Mouse (Mus musculus) layer of hippocampus, postnatal 36 days (tissue): ENCODE data around the gene Acad11. TPM values are rescaled to one million over a fixed set of nuclear protein-coding genes. Genes with fewer than 3 reads are reported as not detected.

ENCODE experiments used
- DNase-seq, 2 experiments: peaks; one replicate each; pipeline ENCODE4 v3.0.0; 2022
- total RNA-seq, 2 experiments: library from RNA; stranded (reverse); gene quantifications; 2 replicates each; pipeline ENCODE4 v1.2.3; 2021

Acad11 gene
- 10 to 100 TPM; 21.1 to 24.8 TPM for total RNA-seq

- peak; percentile 83 to 87 for DNase-seq
Measured at GRCm38 (mm10) chr9:104063244-104063961, at the start of gene Acad11. TSS of gene Acad11 (plus strand) at chr9:104063377.

GRCm38 (mm10) chr9:104014526-104014925, 48.7 kb upstream of the Acad11 start:
- no peak for DNase-seq

- DNase-seq: no peak
Measured at GRCm38 (mm10) chr9:104021026-104021425, 42.2 kb upstream of the Acad11 start.

- no peak for DNase-seq
Measured at GRCm38 (mm10) chr9:104027186-104027585, 36.0 kb upstream of the Acad11 start.

- DNase-seq: no peak
Measured at GRCm38 (mm10) chr9:104029861-104030260, 33.3 kb upstream of the Acad11 start.

GRCm38 (mm10) chr9:104034231-104034630, 28.9 kb upstream of the Acad11 start:
- no peak for DNase-seq

- no peak for DNase-seq
Measured at GRCm38 (mm10) chr9:104034718-104035117, 28.5 kb upstream of the Acad11 start.

GRCm38 (mm10) chr9:104035261-104036015, 27.7 kb upstream of the Acad11 start:
- peak; percentile 67 to 71 for DNase-seq

GRCm38 (mm10) chr9:104038266-104038665, 24.9 kb upstream of the Acad11 start:
- no peak for DNase-seq

- DNase-seq: no peak
Measured at GRCm38 (mm10) chr9:104039031-104039695, 24.0 kb upstream of the Acad11 start.

GRCm38 (mm10) chr9:104039742-104040141, 23.4 kb upstream of the Acad11 start:
- DNase-seq: no peak

GRCm38 (mm10) chr9:104040362-104040761, 22.8 kb upstream of the Acad11 start, which contains the start of gene Gm28305:
TSS of gene Gm28305 (plus strand) at chr9:104040662.
- DNase-seq: no peak

GRCm38 (mm10) chr9:104043676-104044075, 19.5 kb upstream of the Acad11 start:
- DNase-seq: no peak

- no peak for DNase-seq
Measured at GRCm38 (mm10) chr9:104051028-104051427, 12.1 kb upstream of the Acad11 start.

GRCm38 (mm10) chr9:104062430-104063243, 540 bp upstream of the Acad11 start, which contains the start of gene Uba5:
TSS of gene Uba5 (minus strand) at chr9:104063134.
- DNase-seq: peak; percentile 44 to 68

GRCm38 (mm10) chr9:104064571-104064970, 1.4 kb downstream of the Acad11 start:
- DNase-seq: no peak

GRCm38 (mm10) chr9:104070241-104070640, 7.1 kb downstream of the Acad11 start:
- DNase-seq: no peak

GRCm38 (mm10) chr9:104070863-104071604, 7.9 kb downstream of the Acad11 start:
- DNase-seq: no peak

- DNase-seq: no peak
Measured at GRCm38 (mm10) chr9:104075808-104076207, 12.6 kb downstream of the Acad11 start.

GRCm38 (mm10) chr9:104078780-104079179, 15.6 kb downstream of the Acad11 start:
- DNase-seq: no peak

- peak; percentile 34 to 42 for DNase-seq
Measured at GRCm38 (mm10) chr9:104079379-104079778, 16.2 kb downstream of the Acad11 start.
